Mouse (Mus musculus): ENCODE measurements around the gene Rnase4. TPM values are rescaled to one million over a fixed set of nuclear protein-coding genes. Genes with fewer than 3 reads are reported as not detected.

Rnase4 gene
- polyA plus RNA-seq, 1 experiment from 2014 or later = 12.2 TPM

DNA sequence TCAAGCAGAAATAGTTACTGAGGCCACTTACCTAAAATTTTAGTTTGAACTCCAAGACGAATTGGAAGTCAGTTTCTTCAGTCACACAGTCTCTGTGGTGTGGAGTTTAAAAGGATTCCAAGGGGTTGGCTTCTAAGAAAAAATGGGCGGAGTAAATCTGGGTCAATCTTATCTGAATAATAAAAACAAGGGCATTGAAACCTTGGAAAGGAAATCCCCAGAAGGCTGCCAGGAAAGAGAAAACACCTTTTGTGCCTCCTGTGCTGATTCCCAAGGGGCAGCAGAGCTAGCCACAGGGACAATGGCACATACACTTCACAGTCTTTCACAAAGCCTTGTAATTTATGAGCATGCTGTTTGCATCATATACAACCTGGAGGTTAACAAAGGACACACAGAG lies 55.8 kb downstream of the Rnase4 start, which contains the start of gene Rnase1:
Rnase1 (minus strand) TSS at position 101 of the 400 bp plus-strand sequence.
- 30% methylated on average over 2 of the region's 2 CpGs for WGBS
- Histone ChIP-seq H3K4me3 (ENCODE audit: low read depth, low read length) (no peak within 1 kb of the TSS), H3K4me2 (ENCODE audit: low read depth, low read length) (no peak within 1 kb of the TSS), H3K27me3 (ENCODE audit: control insufficient read depth, insufficient read depth, low read length) (no peaks in the 10 kb centered on the region), H3K9ac (replicated peaks; ENCODE audit: low read depth, low read length) (no peak within 1 kb of the TSS), H3K4me1 (ENCODE audit: control insufficient read depth, insufficient read depth, low read length) (no peaks in the 10 kb centered on the region), H3K9me3 (ENCODE audit: control insufficient read depth, low read length) (no peaks in the 10 kb centered on the region), H3K36me3 (ENCODE audit: control insufficient read depth, insufficient read depth, low read length) (no peaks in the 10 kb centered on the region), H3K27ac (ENCODE audit: low read depth, low read length) (no peak within 1 kb of the TSS)
- no peak for ATAC-seq (ENCODE audit: low read depth)

DNA sequence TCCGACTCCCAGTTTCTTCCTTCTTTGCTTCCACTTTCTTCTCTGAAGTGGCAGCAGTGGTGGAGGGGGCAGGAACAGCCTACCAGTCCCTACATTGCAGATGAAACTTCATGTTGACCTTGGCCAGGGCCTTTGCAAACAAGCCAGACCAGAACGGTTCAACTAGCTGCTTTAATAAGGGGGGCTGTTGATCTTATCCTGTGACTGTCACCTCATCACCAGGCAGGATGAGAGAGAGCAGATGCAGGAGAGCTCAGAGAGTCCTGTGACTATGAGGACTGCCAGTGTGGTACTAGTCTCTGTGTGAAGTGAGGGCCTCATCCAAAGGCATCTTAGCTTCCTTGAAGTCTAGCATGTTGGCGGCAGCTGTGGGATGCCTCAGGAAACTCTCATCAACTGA lies 57.1 kb downstream of the Rnase4 start:
- Histone ChIP-seq H3K4me3 (ENCODE audit: low read depth, low read length) (no peak overlapping the region), H3K4me1 (ENCODE audit: control insufficient read depth, insufficient read depth, low read length) (no peaks in the 10 kb centered on the region), H3K4me2 (ENCODE audit: low read depth, low read length) (no peak overlapping the region), H3K27ac (ENCODE audit: low read depth, low read length) (no peak overlapping the region), H3K36me3 (ENCODE audit: control insufficient read depth, insufficient read depth, low read length) (no peaks in the 10 kb centered on the region), H3K9me3 (ENCODE audit: control insufficient read depth, low read length) (no peaks in the 10 kb centered on the region), H3K9ac (replicated peaks; ENCODE audit: low read depth, low read length) (no peak overlapping the region), H3K27me3 (ENCODE audit: control insufficient read depth, insufficient read depth, low read length) (no peaks in the 10 kb centered on the region)
- WGBS = 71% methylated on average over 3 of the region's 3 CpGs
- no peak for ATAC-seq (ENCODE audit: low read depth)

DNA sequence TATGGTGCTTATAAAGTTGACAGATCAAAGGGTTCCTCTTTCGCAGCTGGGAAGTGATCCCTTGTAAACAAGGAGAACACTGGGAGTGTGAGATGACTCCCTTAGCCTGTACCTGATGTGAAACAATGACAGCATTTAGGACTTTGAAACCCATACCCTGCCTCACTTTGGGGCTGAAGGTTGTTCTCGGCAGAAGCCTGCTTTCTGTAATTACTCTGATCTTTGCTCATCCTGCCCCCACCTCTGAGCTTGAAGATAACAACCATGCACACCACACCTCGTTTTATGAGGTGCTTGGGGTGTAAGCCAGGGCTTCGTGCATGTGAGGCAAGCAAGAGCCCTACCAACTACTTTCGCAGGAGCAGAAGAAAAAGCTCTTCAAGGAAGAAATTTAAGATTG lies 58.3 kb downstream of the Rnase4 start:
- H3K9ac ChIP-seq (replicated peaks; ENCODE audit: low read depth, low read length) = no peak overlapping the region
- whole genome bisulfite sequencing = 50% methylated on average over 5 of the region's 5 CpGs
- no peaks in the 10 kb centered on the region for H3K9me3 ChIP-seq (ENCODE audit: control insufficient read depth, low read length)
- no peak for ATAC-seq (ENCODE audit: low read depth)
- H3K36me3 ChIP-seq (ENCODE audit: control insufficient read depth, insufficient read depth, low read length) = no peaks in the 10 kb centered on the region
- no peak overlapping the region for H3K4me3 ChIP-seq (ENCODE audit: low read depth, low read length)
- no peak overlapping the region for H3K4me2 ChIP-seq (ENCODE audit: low read depth, low read length)
- H3K27me3 ChIP-seq (ENCODE audit: control insufficient read depth, insufficient read depth, low read length) = no peaks in the 10 kb centered on the region
- H3K27ac ChIP-seq (ENCODE audit: low read depth, low read length) = no peak overlapping the region
- H3K4me1 ChIP-seq (ENCODE audit: control insufficient read depth, insufficient read depth, low read length) = no peaks in the 10 kb centered on the region

DNA sequence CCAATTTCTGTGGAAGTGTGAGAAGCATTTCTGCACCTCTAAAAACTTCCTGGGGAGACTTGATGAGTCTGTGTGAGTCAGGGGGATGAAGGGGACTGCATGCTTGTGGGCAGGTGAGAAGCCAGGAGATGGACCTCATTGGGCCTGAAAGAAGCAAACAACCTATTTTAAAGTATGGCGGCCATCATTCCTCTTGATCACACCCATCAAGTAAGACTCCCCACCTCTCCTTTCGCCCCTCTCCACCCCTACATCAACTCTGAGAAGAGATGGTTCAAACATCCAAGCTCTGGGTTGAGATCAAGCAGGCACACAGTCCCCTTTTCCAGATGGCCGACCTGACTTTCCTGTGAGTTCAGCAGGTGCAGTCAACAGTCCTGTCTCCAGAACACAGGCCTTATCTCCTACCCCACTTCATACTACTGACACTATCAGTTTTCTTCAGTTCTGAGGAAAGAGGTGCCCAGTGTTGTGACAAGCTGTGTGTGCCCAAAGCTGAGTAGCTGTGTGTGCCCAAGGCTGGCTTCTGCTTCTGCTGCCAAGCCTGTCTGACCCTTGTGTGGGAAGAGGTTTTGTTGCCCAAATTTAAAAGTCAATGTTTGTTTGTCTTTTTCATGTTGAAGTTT lies 59.4 kb downstream of the Rnase4 start:
- ATAC-seq (ENCODE audit: low read depth) = no peak
- Histone ChIP-seq H3K9ac (replicated peaks; ENCODE audit: low read depth, low read length) (no peak overlapping the region), H3K27me3 (ENCODE audit: control insufficient read depth, insufficient read depth, low read length) (no peaks in the 10 kb centered on the region), H3K27ac (ENCODE audit: low read depth, low read length) (no peak overlapping the region), H3K4me3 (ENCODE audit: low read depth, low read length) (no peak overlapping the region), H3K9me3 (ENCODE audit: control insufficient read depth, low read length) (no peaks in the 10 kb centered on the region), H3K36me3 (ENCODE audit: control insufficient read depth, insufficient read depth, low read length) (no peaks in the 10 kb centered on the region), H3K4me1 (ENCODE audit: control insufficient read depth, insufficient read depth, low read length) (no peaks in the 10 kb centered on the region), H3K4me2 (ENCODE audit: low read depth, low read length) (no peak overlapping the region)
- WGBS = 95% methylated on average over 3 of the region's 3 CpGs

DNA sequence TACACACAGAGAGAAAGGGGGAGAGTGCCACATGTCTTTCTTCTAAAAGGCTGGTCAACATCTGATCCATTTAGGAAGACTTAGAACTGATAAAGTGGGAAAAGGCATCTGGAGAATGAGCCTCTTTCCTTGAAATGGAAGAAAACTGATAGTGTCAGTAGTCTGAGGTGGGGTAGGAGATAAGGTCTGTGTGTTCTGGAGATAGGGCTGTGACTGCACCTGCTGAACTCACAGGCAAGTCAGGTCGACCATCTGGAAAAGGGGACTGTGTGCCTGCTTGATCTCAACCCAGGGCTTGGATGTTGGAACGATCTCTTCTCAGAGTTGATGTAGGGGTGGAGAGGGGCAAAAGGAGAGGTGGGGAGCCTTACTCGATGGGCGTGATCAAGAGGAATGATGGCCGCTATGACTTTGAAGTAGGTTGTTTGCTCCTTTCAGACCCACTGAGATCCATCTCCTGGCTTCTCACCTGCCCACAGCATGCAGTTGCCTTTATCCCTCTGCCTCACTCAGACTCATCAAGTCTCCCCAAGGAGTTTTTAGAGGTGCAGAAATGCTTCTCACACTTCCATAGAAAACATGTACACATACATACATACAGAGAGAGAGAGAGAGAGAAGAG lies 61.5 kb downstream of the Rnase4 start:
- H3K9ac ChIP-seq (replicated peaks; ENCODE audit: low read depth, low read length) = no peak overlapping the region
- H3K4me1 ChIP-seq (ENCODE audit: control insufficient read depth, insufficient read depth, low read length) = no peaks in the 10 kb centered on the region
- H3K27me3 ChIP-seq (ENCODE audit: control insufficient read depth, insufficient read depth, low read length) = no peaks in the 10 kb centered on the region
- no peak overlapping the region for H3K27ac ChIP-seq (ENCODE audit: low read depth, low read length)
- no peaks in the 10 kb centered on the region for H3K9me3 ChIP-seq (ENCODE audit: control insufficient read depth, low read length)
- ATAC-seq (ENCODE audit: low read depth) = no peak
- no peak overlapping the region for H3K4me3 ChIP-seq (ENCODE audit: low read depth, low read length)
- 89% methylated on average over 5 of the region's 5 CpGs for WGBS
- no peak overlapping the region for H3K4me2 ChIP-seq (ENCODE audit: low read depth, low read length)
- H3K36me3 ChIP-seq (ENCODE audit: control insufficient read depth, insufficient read depth, low read length) = no peaks in the 10 kb centered on the region

Other genes with a start within 250 kb of the Rnase4 start
- gene Tep1, start 220.5 kb upstream of the Rnase4 start, polyA plus RNA-seq (2014; fragmentation: Nextera tagmentation; extraction: Ambion mirVana) = 3.1 and 6.1 TPM in 2 replicates
- gene Klhl33, start 193.6 kb upstream of the Rnase4 start, polyA plus RNA-seq (2014; fragmentation: Nextera tagmentation; extraction: Ambion mirVana) = 1.8 and 2.5 TPM in 2 replicates
- gene Osgep, start 166.2 kb upstream of the Rnase4 start, polyA plus RNA-seq (2014; fragmentation: Nextera tagmentation; extraction: Ambion mirVana) = 110 TPM in 2 replicates
- gene Apex1, start 166.1 kb upstream of the Rnase4 start, polyA plus RNA-seq (2014; fragmentation: Nextera tagmentation; extraction: Ambion mirVana) = 166 and 180 TPM in 2 replicates
- 68.4 and 98.6 TPM in 2 replicates for gene Pip4p1, start 160.2 kb upstream of the Rnase4 start, polyA plus RNA-seq (2014; fragmentation: Nextera tagmentation; extraction: Ambion mirVana)
- 15.4 and 22.8 TPM in 2 replicates for gene Pnp, start 160.0 kb upstream of the Rnase4 start, polyA plus RNA-seq (2014; fragmentation: Nextera tagmentation; extraction: Ambion mirVana)
- gene Gm49342, start 146.6 kb upstream of the Rnase4 start, polyA plus RNA-seq (2014; fragmentation: Nextera tagmentation; extraction: Ambion mirVana) = not detected in 2 replicates
- 0.46 and 0.51 TPM in 2 replicates for gene Pnp2, start 135.1 kb upstream of the Rnase4 start, polyA plus RNA-seq (2014; fragmentation: Nextera tagmentation; extraction: Ambion mirVana)
- gene Rnase10, start 83.3 kb upstream of the Rnase4 start, polyA plus RNA-seq (2014; fragmentation: Nextera tagmentation; extraction: Ambion mirVana) = 0.17 TPM in 1 of 2 replicates, not detected in the other
- not detected in 2 replicates for gene Rnase9, start 49.2 kb upstream of the Rnase4 start, polyA plus RNA-seq (2014; fragmentation: Nextera tagmentation; extraction: Ambion mirVana)
- gene Rnase11, start 40.9 kb upstream of the Rnase4 start, polyA plus RNA-seq (2014; fragmentation: Nextera tagmentation; extraction: Ambion mirVana) = not detected in 2 replicates
- not detected in 2 replicates for gene Rnase12, start 33.4 kb upstream of the Rnase4 start, polyA plus RNA-seq (2014; fragmentation: Nextera tagmentation; extraction: Ambion mirVana)
- not detected in 2 replicates for gene Olfr750, start 16.6 kb upstream of the Rnase4 start, polyA plus RNA-seq (2014; fragmentation: Nextera tagmentation; extraction: Ambion mirVana)
- gene Ang, start 73 bp downstream of the Rnase4 start, polyA plus RNA-seq (2014; fragmentation: Nextera tagmentation; extraction: Ambion mirVana) = 2.7 and 2.9 TPM in 2 replicates
- not detected in 2 replicates for gene Eddm3b, start 23.3 kb downstream of the Rnase4 start, polyA plus RNA-seq (2014; fragmentation: Nextera tagmentation; extraction: Ambion mirVana)
- 0.50 TPM in 1 of 2 replicates, not detected in the other for gene Rnase6, start 32.8 kb downstream of the Rnase4 start, polyA plus RNA-seq (2014; fragmentation: Nextera tagmentation; extraction: Ambion mirVana)
- gene Rnase1, start 55.7 kb downstream of the Rnase4 start, polyA plus RNA-seq (2014; fragmentation: Nextera tagmentation; extraction: Ambion mirVana) = 1.1 and 1.2 TPM in 2 replicates
- gene Rnase2b, start 71.2 kb downstream of the Rnase4 start, polyA plus RNA-seq (2014; fragmentation: Nextera tagmentation; extraction: Ambion mirVana) = not detected in 2 replicates
- not detected in 2 replicates for gene Ang2, start 108.1 kb downstream of the Rnase4 start, polyA plus RNA-seq (2014; fragmentation: Nextera tagmentation; extraction: Ambion mirVana)
- gene Ear14, start 112.3 kb downstream of the Rnase4 start, polyA plus RNA-seq (2014; fragmentation: Nextera tagmentation; extraction: Ambion mirVana) = not detected in 2 replicates
- not detected in 2 replicates for gene Rnase2a, start 165.0 kb downstream of the Rnase4 start, polyA plus RNA-seq (2014; fragmentation: Nextera tagmentation; extraction: Ambion mirVana)

Data from neural tube, embryonic 14.5 days (tissue).